Mouse (Mus musculus): ENCODE data around the gene Ntrk1.

Ntrk1 gene

DNA sequence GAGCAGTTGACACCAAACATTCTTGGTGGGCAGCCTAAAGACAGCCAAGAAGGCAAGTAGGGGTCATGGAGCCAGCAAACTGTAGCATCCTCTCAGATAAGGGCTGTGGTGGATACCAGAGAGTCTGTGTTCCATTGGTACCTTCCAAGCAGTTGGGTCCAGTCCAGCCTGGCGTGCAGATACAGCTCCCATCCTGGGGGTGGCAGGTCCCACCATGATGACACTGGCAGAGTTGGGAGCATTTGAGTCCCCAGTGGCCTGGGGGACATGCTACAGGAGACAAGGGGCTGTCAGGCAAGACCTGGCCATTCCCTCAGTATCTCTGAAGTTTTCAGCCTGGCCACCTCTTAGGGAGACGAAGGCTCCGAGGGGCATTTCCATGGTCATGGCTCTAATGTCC is 42.4 kb downstream of the Ntrk1 start:
- no peak for DNase-seq (ENCODE audit: low spot score)

DNA sequence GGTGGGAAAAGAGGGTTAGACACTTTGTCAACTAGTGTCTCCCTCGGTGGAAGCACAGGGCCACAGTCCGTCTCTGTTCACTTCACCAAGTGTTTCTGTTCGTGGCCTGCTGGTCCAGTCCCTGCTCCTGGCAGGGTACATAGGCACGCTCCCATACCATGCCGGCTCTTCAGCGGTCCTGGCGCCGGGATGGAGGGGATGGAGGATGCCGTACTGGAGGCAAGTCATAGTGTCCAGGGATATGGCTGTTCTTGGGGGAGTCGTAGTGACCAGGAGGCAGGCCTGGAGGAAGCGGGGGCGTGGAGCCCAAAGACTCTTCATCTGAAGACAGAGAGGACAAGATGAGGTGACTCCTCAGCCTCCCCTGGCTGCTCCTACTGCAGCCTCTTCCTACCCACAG is 45.0 kb downstream of the Ntrk1 start:
- DNase-seq (ENCODE audit: low spot score): no peak

DNA sequence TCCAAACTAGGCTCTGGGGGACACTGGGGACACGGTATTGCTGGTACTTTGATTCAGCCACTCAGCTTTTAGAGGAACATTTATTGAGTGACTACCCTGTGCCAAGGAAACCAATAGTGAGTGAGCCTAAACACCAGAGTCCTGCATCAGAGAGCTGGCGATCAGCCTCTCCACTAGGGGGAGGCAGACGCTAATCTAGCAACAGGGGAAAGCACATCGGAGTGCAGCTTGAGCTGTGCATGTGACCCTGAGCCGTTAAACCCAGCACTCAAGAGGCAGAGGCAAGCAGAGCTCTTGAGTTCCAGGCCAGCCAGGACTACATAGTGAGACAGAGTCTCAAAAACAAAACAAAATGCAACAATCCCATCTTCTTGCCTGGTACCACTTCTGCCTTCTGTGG is 45.9 kb downstream of the Ntrk1 start:
- peak; percentile 75 for DNase-seq (ENCODE audit: low spot score)

DNA sequence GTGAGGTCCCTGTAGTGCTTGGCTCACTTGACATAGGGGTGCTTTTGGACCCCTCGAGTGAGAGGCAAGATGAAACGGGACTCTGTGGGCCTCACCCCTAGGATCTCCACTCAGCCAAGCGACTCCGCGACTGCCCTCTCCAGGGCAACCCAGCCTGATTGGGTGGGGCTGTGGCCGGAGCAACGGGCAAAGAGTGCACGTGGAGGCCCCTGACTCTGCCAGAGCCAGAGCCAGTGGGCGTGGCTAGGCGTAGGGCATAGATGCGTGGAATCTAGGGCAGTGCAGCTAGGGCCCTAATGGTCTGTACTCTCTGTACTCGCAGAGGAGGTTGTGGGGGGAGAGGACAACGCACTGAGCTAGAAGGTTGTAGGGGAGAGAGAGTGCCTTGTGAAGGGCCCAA is 46.5 kb downstream of the Ntrk1 start, which contains the start of gene Lrrc71:
TSS of gene Lrrc71 (minus strand) at position 195 of the 400 bp plus-strand sequence.
- DNase-seq (ENCODE audit: low spot score): no peak

DNA sequence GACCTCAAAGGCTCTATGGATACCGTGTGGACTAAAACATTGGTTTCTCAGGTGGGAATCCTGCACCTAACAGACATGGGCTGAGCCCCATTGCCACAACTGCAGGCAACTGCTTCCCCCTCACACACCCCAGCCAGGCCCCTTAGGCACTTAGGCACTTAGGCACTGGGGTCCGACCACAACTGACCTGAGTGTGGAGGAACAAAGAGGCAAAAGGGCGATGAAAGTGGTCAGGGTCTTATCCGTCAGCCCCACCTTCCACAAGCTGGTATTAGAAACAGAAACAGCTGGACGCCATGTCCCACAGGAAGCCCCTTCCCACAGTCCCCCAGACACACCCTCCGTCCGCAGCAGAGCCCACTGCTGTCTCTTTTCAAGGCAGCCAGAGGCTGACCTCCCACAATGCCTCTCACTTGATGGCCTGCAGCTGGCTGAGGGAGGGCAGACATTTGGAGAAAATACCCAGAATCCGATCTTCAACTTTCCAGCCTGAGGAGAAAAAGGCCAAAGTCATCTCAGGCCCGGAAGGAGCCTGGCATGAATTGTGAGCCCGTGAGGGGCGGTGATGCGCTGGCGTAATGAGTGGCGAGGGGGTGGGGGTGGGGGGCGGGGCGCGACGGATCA is 49.8 kb downstream of the Ntrk1 start:
- DNase-seq (ENCODE audit: low spot score): peak; percentile 55

DNA sequence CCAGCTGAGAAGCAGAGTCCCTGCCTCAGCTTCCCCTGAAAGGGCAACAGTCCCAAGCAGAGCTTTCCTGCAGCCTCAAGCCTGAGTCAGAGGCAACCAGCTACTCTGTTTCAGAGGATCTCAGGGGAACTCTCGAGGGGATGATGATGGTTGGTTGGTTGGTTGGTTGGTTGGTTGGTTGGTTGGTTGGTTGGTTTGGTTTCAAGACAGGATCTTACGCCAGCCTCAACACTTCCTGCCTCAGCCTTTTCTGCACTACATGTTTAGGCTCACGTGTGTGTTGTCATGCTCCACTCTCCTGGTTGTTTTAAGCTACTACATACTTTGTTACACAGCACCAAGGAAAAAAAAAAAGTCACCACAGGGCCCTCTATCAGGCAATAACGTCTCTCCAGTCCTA is 51.0 kb downstream of the Ntrk1 start:
- DNase-seq (ENCODE audit: low spot score): no peak

DNA sequence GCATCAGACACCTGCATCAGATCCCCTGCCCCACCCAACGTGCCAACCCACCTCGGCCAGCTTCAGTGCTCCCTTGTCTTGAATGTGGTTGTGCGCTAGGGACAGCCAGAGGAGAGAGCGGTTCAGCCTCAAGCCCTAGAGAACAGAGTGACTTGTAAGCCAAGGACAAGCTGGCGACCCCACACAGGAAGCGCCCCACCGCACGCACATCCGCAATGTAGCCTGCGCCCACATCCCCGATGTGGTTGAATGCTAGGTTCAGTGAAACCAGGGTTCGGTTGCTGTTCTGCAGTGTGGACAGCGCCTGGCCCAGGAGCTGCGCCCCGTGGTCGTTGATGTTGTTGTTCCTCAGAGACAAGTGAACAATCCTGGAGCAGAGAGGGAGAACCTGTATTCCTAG is 52.2 kb downstream of the Ntrk1 start:
- no peak for DNase-seq (ENCODE audit: low spot score)

DNA sequence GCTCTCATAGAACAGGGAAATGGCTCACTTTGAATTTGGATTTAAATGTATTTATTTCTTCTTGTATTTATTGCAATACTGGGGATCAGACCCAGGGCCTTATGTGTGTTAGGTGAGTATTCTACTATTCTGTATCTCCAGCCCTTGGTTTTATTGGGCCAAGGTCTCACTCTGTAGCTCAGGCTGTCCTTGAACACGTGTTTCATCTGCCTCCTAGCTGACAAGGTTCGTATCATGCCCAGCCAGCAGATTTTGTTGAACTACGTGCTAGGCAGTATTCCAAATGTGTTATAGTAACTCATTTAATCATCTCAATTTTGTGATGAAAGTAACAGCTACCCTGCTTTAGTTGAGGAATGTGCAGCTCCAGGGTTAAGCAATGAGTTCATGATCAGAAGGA is 52.9 kb downstream of the Ntrk1 start:
- no peak for DNase-seq (ENCODE audit: low spot score)

DNA sequence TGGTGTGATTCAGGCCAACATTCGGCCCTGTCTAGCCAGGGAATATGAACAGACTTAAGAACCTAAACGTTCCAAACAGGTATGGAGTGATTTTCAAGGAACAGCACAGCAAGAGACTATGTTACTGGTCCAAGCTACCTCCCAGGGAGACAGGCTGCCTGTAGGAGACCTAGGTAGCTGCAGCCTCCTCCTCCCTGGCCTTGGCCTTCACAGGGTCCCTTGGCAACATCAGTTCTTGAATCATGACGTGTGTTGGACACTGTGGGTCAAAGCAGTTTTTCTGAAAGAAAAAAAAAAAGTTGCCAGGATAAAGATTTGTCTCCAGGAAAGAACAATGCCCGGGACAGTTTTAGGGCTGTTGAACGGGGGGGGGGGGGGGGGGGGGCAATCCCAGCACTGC is 56.1 kb downstream of the Ntrk1 start:
- no peak for DNase-seq (ENCODE audit: low spot score)

DNA sequence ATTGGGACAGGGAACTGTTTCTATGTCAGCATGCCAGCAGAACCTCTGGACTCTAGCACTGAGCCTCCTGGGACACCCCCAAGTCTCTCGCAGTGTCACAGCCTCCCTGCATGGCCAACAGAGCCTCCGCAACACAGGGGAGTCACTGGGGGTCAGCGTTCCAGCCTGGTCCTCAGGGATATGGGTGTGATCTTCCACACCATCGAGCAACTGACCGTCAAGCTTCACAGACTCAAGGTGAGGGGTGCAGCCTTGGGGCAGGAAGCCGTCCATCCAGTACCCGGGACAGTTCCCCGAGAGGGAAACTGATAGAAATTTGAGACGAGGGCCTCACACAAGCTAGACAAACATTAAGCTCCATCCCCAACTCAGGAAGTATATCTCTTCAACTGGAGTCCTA is 59.6 kb downstream of the Ntrk1 start:
- no peak for DNase-seq (ENCODE audit: low spot score)

DNA sequence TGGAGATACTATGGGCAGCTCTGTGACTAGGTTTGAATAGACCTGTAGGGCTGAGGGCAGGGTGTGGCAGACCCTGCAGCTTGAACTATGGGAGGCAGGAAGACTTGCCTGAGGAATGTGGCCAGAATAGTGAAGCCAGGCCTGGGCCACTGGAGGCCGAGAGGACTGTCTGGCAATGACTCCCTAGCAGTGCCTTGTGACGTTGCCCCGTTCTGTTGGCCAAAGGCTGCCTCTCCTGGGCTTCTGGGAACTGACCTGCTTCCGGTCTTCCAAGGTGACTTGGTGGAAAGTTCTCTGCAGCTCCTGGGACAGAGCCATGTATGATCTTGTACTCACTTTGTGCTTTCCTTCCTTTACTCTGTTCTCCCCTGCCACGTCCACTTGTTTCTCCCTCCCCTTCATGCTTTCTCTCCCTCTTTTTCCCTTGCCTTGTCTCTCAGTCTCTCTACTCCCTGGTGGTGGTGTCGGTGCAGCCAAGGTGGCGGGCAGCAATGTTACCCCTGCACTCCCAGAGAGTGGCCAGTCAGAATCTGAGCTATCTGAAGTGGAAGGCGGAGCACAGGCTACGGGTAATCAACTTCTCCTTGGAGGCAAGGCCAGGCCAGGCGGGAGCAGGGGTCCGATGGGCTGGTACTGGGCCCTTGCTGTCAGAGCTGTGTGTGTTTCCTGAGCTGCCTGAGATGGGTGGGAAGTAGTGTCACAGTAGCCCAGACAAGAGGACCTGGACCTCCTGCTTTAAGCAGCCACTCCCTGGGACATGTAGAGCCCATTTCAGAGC is 60.8 kb downstream of the Ntrk1 start:
- no peak for DNase-seq (ENCODE audit: low spot score)

DNA sequence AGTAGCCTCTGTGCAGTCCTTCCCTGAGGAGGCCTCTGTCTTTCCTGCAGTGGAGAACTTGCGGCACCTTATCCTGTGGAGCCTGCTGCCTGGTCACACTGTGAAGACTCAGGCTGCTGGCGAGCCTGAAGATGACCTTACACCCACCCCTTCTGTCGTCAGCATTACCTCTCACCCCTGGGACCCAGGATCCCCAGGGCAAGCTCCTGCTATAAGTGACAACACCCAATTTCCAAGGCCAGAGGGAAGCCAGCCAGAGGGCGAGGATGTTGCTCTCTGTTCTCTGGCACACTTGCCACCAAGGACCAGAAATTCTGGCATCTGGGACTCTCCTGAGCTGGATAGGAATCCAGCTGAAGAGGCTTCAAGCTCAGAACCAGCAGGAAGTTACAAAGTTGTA is 61.9 kb downstream of the Ntrk1 start:
- no peak for DNase-seq (ENCODE audit: low spot score)

DNA sequence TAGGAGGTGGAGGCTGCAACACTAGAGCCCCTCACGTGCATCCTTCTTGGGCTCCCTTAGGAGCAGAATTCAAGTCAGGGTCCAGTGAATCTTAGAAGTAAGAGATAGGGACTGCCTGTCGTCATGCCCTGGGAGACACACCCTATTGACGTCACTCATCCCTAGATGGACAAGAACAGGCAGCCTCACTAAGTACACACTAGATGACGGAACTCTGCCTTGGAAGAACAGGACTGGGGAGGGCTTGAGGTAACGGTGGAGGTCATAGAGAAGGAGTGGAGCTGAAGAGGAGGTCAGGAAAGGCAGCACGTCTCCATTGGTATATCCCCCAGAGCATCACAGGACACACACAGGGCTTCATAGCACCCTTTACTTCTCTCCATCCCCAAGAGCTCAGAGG is 66.3 kb downstream of the Ntrk1 start:
- DNase-seq (ENCODE audit: low spot score): no peak
